Mouse (Mus musculus): ENCODE data around the gene C530008M17Rik.

C530008M17Rik gene

GRCm38 (mm10) chr5:76656212-76656611 lies at the start of gene C530008M17Rik:
C530008M17Rik (plus strand) TSS chr5:76656512.
- no peak for DNase-seq

GRCm38 (mm10) chr5:76609702-76610370 lies 46.5 kb upstream of the C530008M17Rik start:
- DNase-seq, result no peak

- no peak for DNase-seq
These were observed 43.3 kb upstream of the C530008M17Rik start for GRCm38 (mm10) chr5:76612867-76613499.

- no peak for DNase-seq
These were observed 41.0 kb upstream of the C530008M17Rik start for GRCm38 (mm10) chr5:76615276-76615675.

GRCm38 (mm10) chr5:76616196-76616747 lies 40.0 kb upstream of the C530008M17Rik start:
- DNase-seq, result no peak

- DNase-seq, result no peak
These were observed 37.6 kb upstream of the C530008M17Rik start for GRCm38 (mm10) chr5:76618750-76619149.

GRCm38 (mm10) chr5:76623759-76624158 lies 32.6 kb upstream of the C530008M17Rik start:
- DNase-seq, result no peak

- DNase-seq, result no peak
These were observed 28.5 kb upstream of the C530008M17Rik start for GRCm38 (mm10) chr5:76627770-76628169.

GRCm38 (mm10) chr5:76634012-76634411 lies 22.3 kb upstream of the C530008M17Rik start:
- DNase-seq, result no peak

GRCm38 (mm10) chr5:76635592-76635991 lies 20.7 kb upstream of the C530008M17Rik start:
- DNase-seq, result no peak

- DNase-seq, result no peak
These were observed 14.2 kb upstream of the C530008M17Rik start for GRCm38 (mm10) chr5:76642076-76642475.

GRCm38 (mm10) chr5:76644234-76644633 lies 12.1 kb upstream of the C530008M17Rik start:
- DNase-seq, result no peak

GRCm38 (mm10) chr5:76645091-76645868 lies 11.0 kb upstream of the C530008M17Rik start:
- no peak for DNase-seq

- DNase-seq, result no peak
These were observed 6.4 kb upstream of the C530008M17Rik start for GRCm38 (mm10) chr5:76649897-76650296.

GRCm38 (mm10) chr5:76651151-76651725 lies 5.1 kb upstream of the C530008M17Rik start:
- no peak for DNase-seq

- DNase-seq, result peak; percentile 66
These were observed 1.2 kb downstream of the C530008M17Rik start for GRCm38 (mm10) chr5:76657245-76658083.

GRCm38 (mm10) chr5:76658084-76658934 lies 2.0 kb downstream of the C530008M17Rik start:
- no peak for DNase-seq

- no peak for DNase-seq
These were observed 3.8 kb downstream of the C530008M17Rik start for GRCm38 (mm10) chr5:76659958-76660635.

- no peak for DNase-seq
These were observed 5.0 kb downstream of the C530008M17Rik start for GRCm38 (mm10) chr5:76661310-76661709.

GRCm38 (mm10) chr5:76664936-76665335 lies 8.6 kb downstream of the C530008M17Rik start:
- no peak for DNase-seq

All from thymus, postnatal 4 days (tissue).